Mouse (Mus musculus) forebrain, embryonic 13.5 days (tissue): ENCODE data around the gene Spa17. TPM values are rescaled to one million over a fixed set of nuclear protein-coding genes. Genes with fewer than 3 reads are reported as not detected.
A peak's percentile ranks its signal among the peaks of the same experiment; 100 is the strongest.

Source experiments
- ATAC-seq: fragments of 200-750 bp; cut with Nextera tagmentation; 2 replicates; pipeline ENCODE4 v1.8.0; 2017
- H3K27ac ChIP-seq: fragments of 300-500 bp; sonication (generic); 2 replicates; pipeline ENCODE4 v1.5.1; 2015; ENCODE audit warnings: inconsistent platforms, mild to moderate bottlenecking, moderate library complexity
- H3K27me3 ChIP-seq: fragments of 300-500 bp; sonication (generic); 2 replicates; pipeline ENCODE4 v1.6.1; 2015; ENCODE audit warnings: mild to moderate bottlenecking, inconsistent platforms
- H3K36me3 ChIP-seq: fragments of 300-500 bp; sonication (generic); 2 replicates; pipeline ENCODE4 v1.6.1; 2015; ENCODE audit warnings: mild to moderate bottlenecking, inconsistent platforms; ENCODE audit not compliant: poor library complexity, severe bottlenecking
- H3K4me1 ChIP-seq: fragments of 300-500 bp; sonication (generic); 2 replicates; pipeline ENCODE4 v1.6.1; 2015; ENCODE audit warnings: inconsistent platforms
- H3K4me2 ChIP-seq: fragments of 300-500 bp; sonication (generic); 2 replicates; pipeline ENCODE4 v1.6.1; 2015; ENCODE audit warnings: inconsistent platforms, mild to moderate bottlenecking, moderate library complexity
- H3K4me3 ChIP-seq: fragments of 300-500 bp; sonication (generic); 2 replicates; pipeline ENCODE4 v1.5.1; 2015; ENCODE audit warnings: mild to moderate bottlenecking, inconsistent platforms
- H3K9ac ChIP-seq: fragments of 300-500 bp; sonication (generic); 2 replicates; pipeline ENCODE4 v1.6.1; 2015; ENCODE audit warnings: mild to moderate bottlenecking, inconsistent platforms
- H3K9me3 ChIP-seq: fragments of 300-500 bp; sonication (generic); replicated peaks from 2 replicates; pipeline ENCODE4 v1.6.1; 2016; ENCODE audit warnings: inconsistent platforms
- WGBS: fragments of 180-500 bp; shearing (Covaris S2); methylation state at CpG from one replicate; pipeline ENCODE4 v1.1.7; 2015; 5-methylcytosine and 5-hydroxymethylcytosine counted together
- polyA plus RNA-seq: library from polyadenylated mRNA; unstranded; fragments of >200 nt; fragmentation: Nextera tagmentation; extraction: Ambion mirVana; gene quantifications from 2 replicates; pipeline ENCODE4 v1.2.1, GENCODE M21; 2015

Gene Spa17
- polyA plus RNA-seq, 1 experiment from 2014 or later: 15.9 TPM

- Histone ChIP-seq H3K9me3 (no peaks in the 10 kb centered on the region), H3K27ac (0 out of 2 replicates have a peak overlapping the region, but pooled peaks have one; percentile 40), H3K27me3 (no peaks in the 10 kb centered on the region), H3K4me3 (peak overlapping the region; percentile 65; the same call in 1 of the 2 replicates), H3K9ac (no peak overlapping the region), H3K4me1 (peaks cover 7% of the 10 kb centered on the region), H3K4me2 (peak overlapping the region; percentile 72), H3K36me3 (no peaks in the 10 kb centered on the region)
- ATAC-seq: 0 out of 2 replicates have a peak, but pooled peaks have one; percentile 3
These were observed 794 bp upstream of the Spa17 start for GRCm38 (mm10) chr9:37614316-37614715.

- WGBS: 17% methylated on average over 6 of the region's 6 CpGs
- no peak for ATAC-seq
- H3K27ac ChIP-seq: 0 out of 2 replicates have a peak overlapping the region, but pooled peaks have one; percentile 40
These were observed 374 bp upstream of the Spa17 start for GRCm38 (mm10) chr9:37613911-37614280.

GRCm38 (mm10) chr9:37609558-37609957 is 4.0 kb downstream of the Spa17 start:
- Histone ChIP-seq H3K9me3 (no peaks in the 10 kb centered on the region), H3K4me3 (no peak overlapping the region), H3K36me3 (no peaks in the 10 kb centered on the region), H3K4me2 (no peak overlapping the region), H3K9ac (no peak overlapping the region), H3K4me1 (peaks cover 7% of the 10 kb centered on the region), H3K27ac (no peak overlapping the region), H3K27me3 (no peaks in the 10 kb centered on the region)
- ATAC-seq: no peak
- WGBS: 76% methylated on average over 4 of the region's 4 CpGs

More at GRCm38 (mm10) chr9:37613911-37614280, 374 bp upstream of the Spa17 start:
- Histone ChIP-seq H3K4me2 (peak overlapping the region; percentile 72), H3K9me3 (no peaks in the 10 kb centered on the region), H3K9ac (peak overlapping the region; percentile 83), H3K4me3 (peak overlapping the region; percentile 65), H3K36me3 (no peaks in the 10 kb centered on the region), H3K4me1 (peaks cover 7% of the 10 kb centered on the region), H3K27me3 (no peaks in the 10 kb centered on the region)

- no peak overlapping the region for H3K27ac ChIP-seq
- no peaks in the 10 kb centered on the region for H3K36me3 ChIP-seq
- H3K9ac ChIP-seq: no peak overlapping the region
- no peaks in the 10 kb centered on the region for H3K27me3 ChIP-seq
- H3K4me2 ChIP-seq: no peak overlapping the region
- no peak for ATAC-seq
- no peaks in the 10 kb centered on the region for H3K4me1 ChIP-seq
- no peak overlapping the region for H3K4me3 ChIP-seq
- WGBS: 91% methylated on average over 3 of the region's 3 CpGs
- no peaks in the 10 kb centered on the region for H3K9me3 ChIP-seq
These were observed 8.4 kb downstream of the Spa17 start for GRCm38 (mm10) chr9:37605089-37605488.

GRCm38 (mm10) chr9:37600538-37601205 is 12.8 kb downstream of the Spa17 start:
- Histone ChIP-seq H3K4me1 (no peaks in the 10 kb centered on the region), H3K27ac (no peak overlapping the region), H3K4me3 (no peak overlapping the region), H3K9ac (no peak overlapping the region), H3K9me3 (no peaks in the 10 kb centered on the region), H3K36me3 (no peaks in the 10 kb centered on the region), H3K4me2 (no peak overlapping the region), H3K27me3 (no peaks in the 10 kb centered on the region)
- WGBS: 93% methylated on average over 2 of the region's 2 CpGs
- ATAC-seq: no peak

- Histone ChIP-seq H3K27me3 (no peaks in the 10 kb centered on the region), H3K9ac (no peak overlapping the region), H3K9me3 (no peaks in the 10 kb centered on the region), H3K4me1 (no peaks in the 10 kb centered on the region), H3K27ac (no peak overlapping the region), H3K36me3 (no peaks in the 10 kb centered on the region), H3K4me2 (no peak overlapping the region), H3K4me3 (no peak overlapping the region)
- WGBS: 97% methylated on average over 2 of the region's 2 CpGs
- ATAC-seq: no peak
These were observed 14.9 kb downstream of the Spa17 start for GRCm38 (mm10) chr9:37598637-37599036.

- 88% methylated on average over 1 of the region's 1 CpGs for WGBS
- H3K9ac ChIP-seq: no peak overlapping the region
- no peak overlapping the region for H3K27ac ChIP-seq
- no peaks in the 10 kb centered on the region for H3K4me1 ChIP-seq
- H3K36me3 ChIP-seq: no peaks in the 10 kb centered on the region
- no peaks in the 10 kb centered on the region for H3K27me3 ChIP-seq
- no peak overlapping the region for H3K4me3 ChIP-seq
- H3K9me3 ChIP-seq: no peaks in the 10 kb centered on the region
- ATAC-seq: no peak
- no peak overlapping the region for H3K4me2 ChIP-seq
These were observed 18.0 kb downstream of the Spa17 start for GRCm38 (mm10) chr9:37595570-37595969.

GRCm38 (mm10) chr9:37593690-37594089 is 19.8 kb downstream of the Spa17 start:
- WGBS: 89% methylated on average over 3 of the region's 3 CpGs
- no peak overlapping the region for H3K4me3 ChIP-seq
- H3K36me3 ChIP-seq: no peaks in the 10 kb centered on the region
- H3K9ac ChIP-seq: no peak overlapping the region
- no peak for ATAC-seq
- H3K27me3 ChIP-seq: no peaks in the 10 kb centered on the region
- H3K4me1 ChIP-seq: no peaks in the 10 kb centered on the region
- no peak overlapping the region for H3K4me2 ChIP-seq
- H3K27ac ChIP-seq: no peak overlapping the region
- no peaks in the 10 kb centered on the region for H3K9me3 ChIP-seq

- WGBS: 62% methylated on average over 6 of the region's 6 CpGs
- H3K36me3 ChIP-seq: no peaks in the 10 kb centered on the region
- H3K27me3 ChIP-seq: no peaks in the 10 kb centered on the region
- H3K27ac ChIP-seq: no peak overlapping the region
- ATAC-seq: no peak
- H3K4me2 ChIP-seq: no peak overlapping the region
- no peaks in the 10 kb centered on the region for H3K4me1 ChIP-seq
- no peak overlapping the region for H3K4me3 ChIP-seq
- H3K9me3 ChIP-seq: no peaks in the 10 kb centered on the region
- no peak overlapping the region for H3K9ac ChIP-seq
These were observed 20.9 kb downstream of the Spa17 start for GRCm38 (mm10) chr9:37592633-37593032.

- Histone ChIP-seq H3K9me3 (no peaks in the 10 kb centered on the region), H3K36me3 (no peaks in the 10 kb centered on the region), H3K9ac (no peak overlapping the region), H3K4me2 (no peak overlapping the region), H3K27me3 (no peaks in the 10 kb centered on the region), H3K4me3 (no peak overlapping the region), H3K27ac (no peak overlapping the region), H3K4me1 (no peaks in the 10 kb centered on the region)
- 76% methylated on average over 2 of the region's 2 CpGs for WGBS
- no peak for ATAC-seq
These were observed 21.5 kb downstream of the Spa17 start for GRCm38 (mm10) chr9:37592025-37592424.

- Histone ChIP-seq H3K4me1 (no peaks in the 10 kb centered on the region), H3K27ac (no peak overlapping the region), H3K9me3 (no peaks in the 10 kb centered on the region), H3K4me3 (no peak overlapping the region), H3K36me3 (no peaks in the 10 kb centered on the region), H3K27me3 (no peaks in the 10 kb centered on the region), H3K4me2 (no peak overlapping the region), H3K9ac (no peak overlapping the region)
- 85% methylated on average over 4 of the region's 4 CpGs for WGBS
- ATAC-seq: no peak
These were observed 23.1 kb downstream of the Spa17 start for GRCm38 (mm10) chr9:37590381-37590780.

GRCm38 (mm10) chr9:37586718-37587117 is 26.8 kb downstream of the Spa17 start:
- no peaks in the 10 kb centered on the region for H3K36me3 ChIP-seq
- ATAC-seq: no peak
- no peaks in the 10 kb centered on the region for H3K9me3 ChIP-seq
- H3K9ac ChIP-seq: no peak overlapping the region
- no peak overlapping the region for H3K27ac ChIP-seq
- H3K4me2 ChIP-seq: no peak overlapping the region
- no peak overlapping the region for H3K4me3 ChIP-seq
- H3K4me1 ChIP-seq: no peaks in the 10 kb centered on the region
- no peaks in the 10 kb centered on the region for H3K27me3 ChIP-seq
- WGBS: 79% methylated on average over 4 of the region's 4 CpGs

GRCm38 (mm10) chr9:37583594-37583993 is 29.9 kb downstream of the Spa17 start:
- no peak for ATAC-seq
- H3K27me3 ChIP-seq: no peaks in the 10 kb centered on the region
- no peaks in the 10 kb centered on the region for H3K4me1 ChIP-seq
- no peaks in the 10 kb centered on the region for H3K9me3 ChIP-seq
- no peak overlapping the region for H3K9ac ChIP-seq
- no peak overlapping the region for H3K27ac ChIP-seq
- H3K36me3 ChIP-seq: no peaks in the 10 kb centered on the region
- no peak overlapping the region for H3K4me2 ChIP-seq
- no peak overlapping the region for H3K4me3 ChIP-seq
- WGBS: 84% methylated on average over 5 of the region's 5 CpGs
